Mouse (Mus musculus) intestine, embryonic 14.5 days (tissue): ENCODE results near the gene Lrrc49. TPM values are rescaled to one million over a fixed set of nuclear protein-coding genes. Genes with fewer than 3 reads are reported as not detected.

Source experiments
- ATAC-seq: fragments of 200-750 bp; cut with Nextera tagmentation; replicated peaks from 2 replicates; pipeline ENCODE4 v1.8.0; 2017; ENCODE audit warnings: low read depth, moderate number of reproducible peaks, moderate TSS enrichment, moderate library complexity; ENCODE audit not compliant: low FRiP score, low TSS enrichment
- DNase-seq: peaks from one replicate; pipeline ENCODE4 v3.0.0-alpha.2; 2018; ENCODE audit warnings: low spot score
- H3K27ac ChIP-seq: fragments of 300-500 bp; sonication (generic); 2 replicates; pipeline ENCODE4 v1.5.1; 2014; ENCODE audit warnings: low read depth, mild to moderate bottlenecking, control low read depth
- H3K27me3 ChIP-seq: fragments of 300-500 bp; sonication (generic); replicated peaks from 2 replicates; pipeline ENCODE4 v1.6.1; 2014; ENCODE audit warnings: low read length, control low read depth; ENCODE audit not compliant: control insufficient read depth, insufficient read depth
- H3K36me3 ChIP-seq: fragments of 300-500 bp; sonication (generic); 2 replicates; pipeline ENCODE4 v1.6.1; 2014; ENCODE audit warnings: low read length, control low read depth; ENCODE audit not compliant: control insufficient read depth, insufficient read depth
- H3K4me1 ChIP-seq: fragments of 300-500 bp; sonication (generic); replicated peaks from 2 replicates; pipeline ENCODE4 v1.6.1; 2014; ENCODE audit warnings: low read length, control low read depth, mixed read lengths; ENCODE audit not compliant: control insufficient read depth, insufficient read depth
- H3K4me2 ChIP-seq: fragments of 300-500 bp; sonication (generic); 2 replicates; pipeline ENCODE4 v1.6.1; 2014; ENCODE audit warnings: low read length
- H3K4me3 ChIP-seq: fragments of 300-500 bp; sonication (generic); 2 replicates; pipeline ENCODE4 v1.5.1; 2014; ENCODE audit warnings: low read depth, low read length, control low read depth, mixed read lengths
- H3K9ac ChIP-seq: fragments of 300-500 bp; sonication (generic); 2 replicates; pipeline ENCODE4 v1.6.1; 2014; ENCODE audit warnings: mild to moderate bottlenecking, low read length
- H3K9me3 ChIP-seq: fragments of 300-500 bp; sonication (generic); 2 replicates; pipeline ENCODE4 v1.6.1; 2016; ENCODE audit warnings: low read length, control low read depth; ENCODE audit not compliant: control insufficient read depth
- WGBS: fragments of 180-500 bp; shearing (Covaris S2); extraction: QIAGEN DNeasy Blood & Tissue Kit; methylation state at CpG from one replicate; pipeline ENCODE4 v1.1.7; 2014; 5-methylcytosine and 5-hydroxymethylcytosine counted together
- polyA plus RNA-seq: library from polyadenylated mRNA; unstranded; fragments of >200 nt; fragmentation: Nextera tagmentation; extraction: Ambion mirVana; gene quantifications from 2 replicates; pipeline ENCODE4 v1.2.1, GENCODE M21; 2014

Gene Lrrc49
- 18.7 and 21.2 TPM in 2 replicates for polyA plus RNA-seq

GRCm38 (mm10) chr9:60687891-60688324, at the start of gene Lrrc49:
Gene Lrrc49, minus strand, starts transcription at chr9:60688158.
- H3K4me2 ChIP-seq: peak within 1 kb of the TSS; percentile 69
- WGBS: 1% methylated on average over 21 of the region's 21 CpGs
- peak; percentile 96 for ATAC-seq
- no peaks in the 10 kb centered on the region for H3K9me3 ChIP-seq
- H3K9ac ChIP-seq: peak within 1 kb of the TSS; percentile 42
- peak within 1 kb of the TSS; percentile 60 for H3K4me3 ChIP-seq
- DNase-seq: peak; percentile 95
- H3K27ac ChIP-seq: peak within 1 kb of the TSS; percentile 88
- H3K36me3 ChIP-seq: peaks cover 11% of the 10 kb centered on the region; the same call in 1 of the 2 replicates
- no peaks in the 10 kb centered on the region for H3K27me3 ChIP-seq
- no peaks in the 10 kb centered on the region for H3K4me1 ChIP-seq

- Histone ChIP-seq H3K4me2 (no peak overlapping the region), H3K36me3 (no peaks in the 10 kb centered on the region), H3K9me3 (peaks cover 6% of the 10 kb centered on the region), H3K4me3 (no peak overlapping the region), H3K4me1 (no peaks in the 10 kb centered on the region), H3K27ac (no peak overlapping the region), H3K9ac (no peak overlapping the region), H3K27me3 (no peaks in the 10 kb centered on the region)
- WGBS: 80% methylated on average over 2 of the region's 2 CpGs
- no peak for DNase-seq
- no peak for ATAC-seq
Measured at GRCm38 (mm10) chr9:60734321-60734720, 46.4 kb upstream of the Lrrc49 start.

GRCm38 (mm10) chr9:60724968-60725367, 37.0 kb upstream of the Lrrc49 start:
- no peak for ATAC-seq
- Histone ChIP-seq H3K27ac (no peak overlapping the region), H3K36me3 (no peaks in the 10 kb centered on the region), H3K27me3 (no peaks in the 10 kb centered on the region), H3K9ac (no peak overlapping the region), H3K4me3 (no peak overlapping the region), H3K9me3 (no peaks in the 10 kb centered on the region), H3K4me2 (no peak overlapping the region), H3K4me1 (no peaks in the 10 kb centered on the region)
- 91% methylated on average over 7 of the region's 7 CpGs for whole genome bisulfite sequencing
- DNase-seq: no peak

GRCm38 (mm10) chr9:60719687-60720086, 31.7 kb upstream of the Lrrc49 start:
- 82% methylated on average over 3 of the region's 3 CpGs for WGBS
- H3K9ac ChIP-seq: no peak overlapping the region
- no peaks in the 10 kb centered on the region for H3K36me3 ChIP-seq

GRCm38 (mm10) chr9:60718284-60718683, 30.3 kb upstream of the Lrrc49 start:
- Histone ChIP-seq H3K36me3 (no peaks in the 10 kb centered on the region), H3K9me3 (no peaks in the 10 kb centered on the region), H3K4me3 (no peak overlapping the region), H3K27ac (no peak overlapping the region), H3K4me1 (no peaks in the 10 kb centered on the region), H3K27me3 (0 out of 2 replicates have a peak, but pooled peaks cover 2% of the 10 kb centered on the region), H3K4me2 (no peak overlapping the region), H3K9ac (no peak overlapping the region)
- ATAC-seq (no peak), DNase-seq (peak; percentile 76)
- WGBS: 68% methylated on average over 3 of the region's 3 CpGs

More at GRCm38 (mm10) chr9:60719687-60720086, 31.7 kb upstream of the Lrrc49 start:
- DNase-seq (no peak), ATAC-seq (no peak)
- H3K27me3 ChIP-seq: 0 out of 2 replicates have a peak, but pooled peaks cover under 1% of the 10 kb centered on the region
- H3K9me3 ChIP-seq: no peaks in the 10 kb centered on the region
- H3K4me1 ChIP-seq: no peaks in the 10 kb centered on the region
- no peak overlapping the region for H3K27ac ChIP-seq
- H3K4me3 ChIP-seq: no peak overlapping the region
- no peak overlapping the region for H3K4me2 ChIP-seq

GRCm38 (mm10) chr9:60715828-60716227, 27.9 kb upstream of the Lrrc49 start:
- ATAC-seq: no peak
- H3K36me3 ChIP-seq: no peaks in the 10 kb centered on the region
- H3K4me1 ChIP-seq: peaks cover 3% of the 10 kb centered on the region; the same call in 1 of the 2 replicates
- H3K9ac ChIP-seq: no peak overlapping the region
- WGBS: 52% methylated on average over 5 of the region's 5 CpGs
- no peak overlapping the region for H3K4me3 ChIP-seq
- 0 out of 2 replicates have a peak, but pooled peaks cover 2% of the 10 kb centered on the region for H3K27me3 ChIP-seq
- DNase-seq: no peak
- H3K27ac ChIP-seq: no peak overlapping the region
- H3K4me2 ChIP-seq: no peak overlapping the region
- H3K9me3 ChIP-seq: no peaks in the 10 kb centered on the region

- no peak overlapping the region for H3K9ac ChIP-seq
- H3K27ac ChIP-seq: no peak overlapping the region
- DNase-seq: no peak
- no peak overlapping the region for H3K4me3 ChIP-seq
- no peak overlapping the region for H3K4me2 ChIP-seq
- no peaks in the 10 kb centered on the region for H3K36me3 ChIP-seq
- H3K4me1 ChIP-seq: peaks cover 3% of the 10 kb centered on the region; the same call in 1 of the 2 replicates
- 84% methylated on average over 4 of the region's 4 CpGs for WGBS
- H3K27me3 ChIP-seq: 0 out of 2 replicates have a peak, but pooled peaks cover 2% of the 10 kb centered on the region
- no peak for ATAC-seq
- no peaks in the 10 kb centered on the region for H3K9me3 ChIP-seq
Measured at GRCm38 (mm10) chr9:60715271-60715670, 27.3 kb upstream of the Lrrc49 start.

GRCm38 (mm10) chr9:60714191-60714590, 26.2 kb upstream of the Lrrc49 start:
- Histone ChIP-seq H3K9me3 (no peaks in the 10 kb centered on the region), H3K36me3 (no peaks in the 10 kb centered on the region), H3K4me1 (peaks cover 3% of the 10 kb centered on the region; the same call in 1 of the 2 replicates), H3K27ac (no peak overlapping the region), H3K9ac (no peak overlapping the region), H3K4me3 (no peak overlapping the region), H3K4me2 (no peak overlapping the region), H3K27me3 (0 out of 2 replicates have a peak, but pooled peaks cover 2% of the 10 kb centered on the region)
- WGBS: 78% methylated on average over 6 of the region's 6 CpGs
- DNase-seq: no peak
- no peak for ATAC-seq

GRCm38 (mm10) chr9:60713616-60714015, 25.7 kb upstream of the Lrrc49 start:
- H3K4me3 ChIP-seq: peak overlapping the region; percentile 64
- 47% methylated on average over 4 of the region's 4 CpGs for WGBS
- no peak overlapping the region for H3K27ac ChIP-seq
- no peaks in the 10 kb centered on the region for H3K36me3 ChIP-seq
- H3K9ac ChIP-seq: peak overlapping the region; percentile 68
- DNase-seq: no peak
- H3K4me1 ChIP-seq: peaks cover 3% of the 10 kb centered on the region; the same call in 1 of the 2 replicates
- peak overlapping the region; percentile 99 for H3K4me2 ChIP-seq
- ATAC-seq: no peak
- H3K9me3 ChIP-seq: no peaks in the 10 kb centered on the region
- H3K27me3 ChIP-seq: 0 out of 2 replicates have a peak, but pooled peaks cover 2% of the 10 kb centered on the region
